Mouse (Mus musculus) layer of hippocampus, postnatal 14 days (tissue): Measurements from ENCODE around the gene Slc8b1. TPM values are rescaled to one million over a fixed set of nuclear protein-coding genes. Genes with fewer than 3 reads are reported as not detected.

Source experiments
- DNase-seq, 2 experiments: peaks; one replicate each; pipeline ENCODE4 v3.0.0; 2021 to 2022; ENCODE audit warnings: low spot score in 2 of 2, mixed read lengths in 1 of 2
- total RNA-seq, 2 experiments: library from RNA; stranded (reverse); gene quantifications; 2 replicates each; pipeline ENCODE4 v1.2.3; 2021

Slc8b1 gene
- total RNA-seq, 2 experiments from 2014 or later = 7.9 to 8.4 TPM

GRCm38 (mm10) chr5:120566101-120566500, 55.1 kb downstream of the Slc8b1 start:
- peak in 1 of 2 experiments; percentile 80 for DNase-seq

GRCm38 (mm10) chr5:120566681-120567252, 55.8 kb downstream of the Slc8b1 start:
- no peak for DNase-seq

- DNase-seq = no peak
These were observed 56.3 kb downstream of the Slc8b1 start for GRCm38 (mm10) chr5:120567253-120567701.

- DNase-seq = no peak
These were observed 56.8 kb downstream of the Slc8b1 start for GRCm38 (mm10) chr5:120567761-120568211.

- no peak for DNase-seq
These were observed 57.4 kb downstream of the Slc8b1 start for GRCm38 (mm10) chr5:120568336-120568768.

GRCm38 (mm10) chr5:120568964-120569363, 58.0 kb downstream of the Slc8b1 start:
- DNase-seq = no peak

GRCm38 (mm10) chr5:120569791-120570190, 58.8 kb downstream of the Slc8b1 start:
- DNase-seq = no peak

GRCm38 (mm10) chr5:120570289-120570897, 59.4 kb downstream of the Slc8b1 start:
- no peak for DNase-seq

- DNase-seq = no peak
These were observed 60.2 kb downstream of the Slc8b1 start for GRCm38 (mm10) chr5:120571056-120571740.

- no peak for DNase-seq
These were observed 63.6 kb downstream of the Slc8b1 start for GRCm38 (mm10) chr5:120574469-120575063.

- no peak for DNase-seq
These were observed 65.9 kb downstream of the Slc8b1 start for GRCm38 (mm10) chr5:120576781-120577301.

GRCm38 (mm10) chr5:120577935-120578441, 67.0 kb downstream of the Slc8b1 start:
- no peak for DNase-seq

- no peak for DNase-seq
These were observed 67.6 kb downstream of the Slc8b1 start for GRCm38 (mm10) chr5:120578504-120579081.

GRCm38 (mm10) chr5:120579211-120579897, 68.4 kb downstream of the Slc8b1 start:
- DNase-seq = no peak

GRCm38 (mm10) chr5:120579898-120580626, 69.1 kb downstream of the Slc8b1 start:
- DNase-seq = peak in 1 of 2 experiments; percentile 58

- no peak for DNase-seq
These were observed 71.0 kb downstream of the Slc8b1 start for GRCm38 (mm10) chr5:120582002-120582401.

GRCm38 (mm10) chr5:120583511-120583910, 72.5 kb downstream of the Slc8b1 start:
- no peak for DNase-seq
